Mouse (Mus musculus): ENCODE results near the gene Olfr198.
"Not testable (repeated sequence)": the region's sequence is repeated elsewhere in the genome, so short reads cannot be mapped to it uniquely, and the experiment has no call there.

Olfr198 gene

GRCm38 (mm10) chr16:59203433-59203832 is at the start of gene Olfr198:
Gene Olfr198 (minus strand): TSS chr16:59203533.
- not testable (repeated sequence) for DNase-seq (ENCODE audit: low read depth in 1 of 2, low spot score in 2 of 2)

GRCm38 (mm10) chr16:59249684-59250083 is 46.4 kb upstream of the Olfr198 start:
- no peak for DNase-seq (ENCODE audit: low read depth in 1 of 2, low spot score in 2 of 2)

GRCm38 (mm10) chr16:59219667-59220066 is 16.3 kb upstream of the Olfr198 start, which contains the start of gene Olfr199:
Gene Olfr199 (minus strand): TSS chr16:59219767.
- DNase-seq (ENCODE audit: low read depth in 1 of 2, low spot score in 2 of 2) = not testable (repeated sequence)

- DNase-seq (ENCODE audit: low read depth in 1 of 2, low spot score in 2 of 2) = not testable (repeated sequence)
Observed at GRCm38 (mm10) chr16:59217861-59218260, 14.5 kb upstream of the Olfr198 start.

- no peak for DNase-seq (ENCODE audit: low read depth in 1 of 2, low spot score in 2 of 2)
Observed at GRCm38 (mm10) chr16:59170354-59170753, 33.0 kb downstream of the Olfr198 start, which contains the start of gene Olfr196. Gene Olfr196 (minus strand): TSS chr16:59170454.

- DNase-seq (ENCODE audit: low read depth in 1 of 2, low spot score in 2 of 2) = no peak
Observed at GRCm38 (mm10) chr16:59151996-59152395, 51.3 kb downstream of the Olfr198 start.

Measured in monocyte, adult 2 months (primary cell).